Comparison of ENCODE assay signal across 8 mouse cellular contexts in genomic region chr9:40192098-40193038, GRCm38 (mm10). TPM values are rescaled to one million over a fixed set of nuclear protein-coding genes. Genes with fewer than 3 reads are reported as not detected.
DNase-seq lines count a peak whose midpoint lies in the region; ATAC-seq and TF ChIP-seq lines count a peak whose summit lies in the region.

Zfp202 (plus strand) TSS chr9:40192316.

- under 1% methylated on average over 53 of the region's 63 CpGs for WGBS in hindbrain, embryonic 11.5 days
- 1% methylated on average over 47 of the region's 63 CpGs for WGBS in lung, postnatal 0 days

- peak; percentile 95 for DNase-seq in Muller cell, postnatal 12 days (ENCODE audit: inconsistent ontology term)
- DNase-seq in cerebellum, adult 9-10 months, result peak; percentile 82
- peak; percentile 78 to 86 for DNase-seq in frontal cortex, adult 2 months (ENCODE audit: extremely low spot score in 1 of 2, low spot score in 1 of 2)
- DNase-seq in hindbrain, embryonic 11.5 days (ENCODE audit: low spot score), result peak; percentile 88
- peak; percentile 83 to 90 for DNase-seq in layer of hippocampus, postnatal 10 days (ENCODE audit: low spot score in 2 of 2)
- DNase-seq in lung, postnatal 0 days (ENCODE audit: low spot score), result peak; percentile 95
- peak; percentile 83 for DNase-seq in ovary, postnatal 10 days (ENCODE audit: low spot score)
- DNase-seq in thymus, postnatal 0 days (ENCODE audit: low spot score), result peak; percentile 63

- H3K27me3 ChIP-seq in hindbrain, embryonic 11.5 days (ENCODE audit: control insufficient read depth, insufficient read depth, low read length), result no peaks in the 10 kb centered on the region
- H3K27me3 ChIP-seq in lung, postnatal 0 days (replicated peaks; ENCODE audit: insufficient read depth, low read length), result no peaks in the 10 kb centered on the region

- peak within 1 kb of the TSS; percentile 24; the same call in 1 of the 2 replicates for H3K27ac ChIP-seq in hindbrain, embryonic 11.5 days (ENCODE audit: low read depth, low read length)
- H3K27ac ChIP-seq in lung, postnatal 0 days (ENCODE audit: low read length), result peak within 1 kb of the TSS; percentile 84

- H3K4me1 ChIP-seq in hindbrain, embryonic 11.5 days (replicated peaks; ENCODE audit: control insufficient read depth, insufficient read depth, low read length), result 0 out of 2 replicates have a peak, but pooled peaks cover 4% of the 10 kb centered on the region
- peaks cover 5% of the 10 kb centered on the region; the same call in 1 of the 2 replicates for H3K4me1 ChIP-seq in lung, postnatal 0 days (ENCODE audit: insufficient read depth, low read depth, low read length)

- H3K36me3 ChIP-seq in hindbrain, embryonic 11.5 days (ENCODE audit: control insufficient read depth, insufficient read depth, low read length), result no peaks in the 10 kb centered on the region
- H3K36me3 ChIP-seq in lung, postnatal 0 days (ENCODE audit: insufficient read depth, low read length), result no peaks in the 10 kb centered on the region

- H3K4me3 ChIP-seq in hindbrain, embryonic 11.5 days (ENCODE audit: low read depth, low read length), result peak within 1 kb of the TSS; percentile 91
- H3K4me3 ChIP-seq in lung, postnatal 0 days (ENCODE audit: low read depth, low read length), result peak within 1 kb of the TSS; percentile 72

- TF ChIP-seq EP300 in lung, postnatal 0 days (IDR thresholded peaks at IDR 0.05), result no peak

- ATAC-seq in hindbrain, embryonic 11.5 days (ENCODE audit: low FRiP score), result peak; percentile 99
- peak; percentile 98 for ATAC-seq in lung, postnatal 0 days

- H3K9me3 ChIP-seq in hindbrain, embryonic 11.5 days (ENCODE audit: control insufficient read depth, low read length), result no peaks in the 10 kb centered on the region
- H3K9me3 ChIP-seq in lung, postnatal 0 days (ENCODE audit: low read length), result no peaks in the 10 kb centered on the region

- TF ChIP-seq CTCF in lung, postnatal 0 days (IDR thresholded peaks at IDR 0.05), result peak; percentile 76

- peak within 1 kb of the TSS; percentile 81 for H3K9ac ChIP-seq in hindbrain, embryonic 11.5 days (ENCODE audit: low read depth, low read length)
- H3K9ac ChIP-seq in lung, postnatal 0 days (replicated peaks; ENCODE audit: low read depth), result peak within 1 kb of the TSS; percentile 63

- H3K4me2 ChIP-seq in hindbrain, embryonic 11.5 days (replicated peaks; ENCODE audit: low read depth, low read length), result peak within 1 kb of the TSS; percentile 67
- peak within 1 kb of the TSS; percentile 87 for H3K4me2 ChIP-seq in lung, postnatal 0 days (replicated peaks; ENCODE audit: low read depth, low read length)

RNA-seq across cellular contexts. Expression of gene Zfp202, which starts in this region (rescaled TPM):
- 3.7 and 4.1 TPM in 2 replicates for polyA plus RNA-seq in frontal cortex, adult 2 months (2012; rRNA removed)
- 5.6 and 8.6 TPM in 2 replicates for polyA plus RNA-seq in hindbrain, embryonic 11.5 days (2014; fragmentation: Nextera tagmentation; extraction: Ambion mirVana)
- total RNA-seq in layer of hippocampus, postnatal 10 days (2021), result 1 to 10 TPM; 4.9 to 5.2 TPM
- 1.3 and 1.7 TPM in 2 replicates for polyA plus RNA-seq in lung, postnatal 0 days (2015; fragmentation: Nextera tagmentation; extraction: Ambion mirVana)
- 1.3 and 1.6 TPM in 2 replicates for polyA plus RNA-seq in thymus, postnatal 0 days (2015; fragmentation: Nextera tagmentation; extraction: Ambion mirVana)

Comparison
In these comparisons a context has a peak if more than half of its experiments do, and no peak if none do; other contexts are left out.
1. Peak in every context shown above with its lines: DNase-seq, ATAC-seq, H3K4me3 ChIP-seq and H3K27ac ChIP-seq.